Mouse (Mus musculus): ENCODE measurements at regions not wholly inside any gene's neighbourhood (a gene's known extent, or its start where the extent isn't known, plus 50 kb on each side); places are given as distances from the start of the nearest gene placed in this dataset.
A peak's percentile ranks its signal among the peaks of the same experiment; 100 is the strongest.
"Not testable (repeated sequence)": the region's sequence is repeated elsewhere in the genome, so short reads cannot be mapped to it uniquely, and the experiment has no call there.

GRCm38 (mm10) chr13:52341981-52342380 lies 189.1 kb downstream of the Diras2 start:
- DNase-seq: no peak

DNA sequence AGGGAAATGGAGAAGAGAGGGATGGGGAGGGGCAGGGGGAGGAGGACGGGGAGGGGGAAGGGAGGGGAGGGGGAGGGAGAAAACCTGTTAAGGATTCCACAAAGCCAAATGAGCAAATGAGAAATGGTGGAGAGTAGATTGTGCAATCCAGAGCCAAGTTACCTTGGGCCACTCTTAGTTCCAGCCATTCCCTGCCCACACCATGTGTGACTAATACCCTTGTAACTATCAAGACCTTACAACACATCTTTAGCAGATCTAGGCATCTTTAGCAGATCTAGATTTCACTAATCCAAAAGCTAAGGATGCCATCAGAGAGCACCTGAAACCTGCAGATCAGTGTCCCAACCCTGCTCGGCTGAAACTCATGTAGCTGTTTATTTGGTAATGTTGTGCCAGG lies 186.7 kb downstream of the Diras2 start:
- no peak for DNase-seq

DNA sequence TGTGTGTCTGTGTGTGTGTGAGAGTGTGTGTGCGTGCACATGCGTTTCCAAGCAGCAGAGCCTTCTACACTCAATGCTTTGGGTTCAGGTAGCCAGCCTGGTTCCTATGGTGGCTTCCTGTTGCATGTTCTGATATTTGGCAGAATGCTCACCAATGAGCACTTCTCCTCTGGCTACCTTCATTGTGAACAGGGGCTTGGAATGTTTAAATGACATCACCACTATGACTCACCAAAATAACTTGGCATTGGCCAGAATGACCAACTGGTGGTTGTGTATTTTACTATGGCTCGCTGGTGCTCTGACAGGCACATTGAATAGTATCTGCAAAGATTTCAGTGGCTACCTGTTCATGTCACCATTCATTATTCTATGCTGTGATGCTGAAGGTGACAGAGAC lies 186.2 kb downstream of the Diras2 start:
- no peak for DNase-seq

- no peak for DNase-seq
Observed at GRCm38 (mm10) chr13:52345375-52346026, 185.6 kb downstream of the Diras2 start.

DNA sequence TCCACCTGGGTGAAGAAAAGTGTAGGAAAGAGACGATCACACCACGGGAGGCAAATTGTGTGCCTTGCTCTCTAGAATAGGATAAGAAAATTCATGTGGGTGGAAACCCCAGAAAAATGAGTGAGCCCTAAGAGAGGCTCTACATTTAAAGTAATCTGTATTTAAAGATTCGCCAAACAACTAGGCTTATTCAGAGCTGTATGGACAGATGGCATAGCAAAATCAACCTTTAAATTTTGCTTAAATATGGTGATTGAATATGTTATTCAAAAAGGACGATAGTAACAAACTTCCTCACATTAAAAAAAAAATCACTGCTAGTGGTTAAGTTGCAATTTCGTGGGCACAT lies 185.1 kb downstream of the Diras2 start:
- no peak for DNase-seq

DNA sequence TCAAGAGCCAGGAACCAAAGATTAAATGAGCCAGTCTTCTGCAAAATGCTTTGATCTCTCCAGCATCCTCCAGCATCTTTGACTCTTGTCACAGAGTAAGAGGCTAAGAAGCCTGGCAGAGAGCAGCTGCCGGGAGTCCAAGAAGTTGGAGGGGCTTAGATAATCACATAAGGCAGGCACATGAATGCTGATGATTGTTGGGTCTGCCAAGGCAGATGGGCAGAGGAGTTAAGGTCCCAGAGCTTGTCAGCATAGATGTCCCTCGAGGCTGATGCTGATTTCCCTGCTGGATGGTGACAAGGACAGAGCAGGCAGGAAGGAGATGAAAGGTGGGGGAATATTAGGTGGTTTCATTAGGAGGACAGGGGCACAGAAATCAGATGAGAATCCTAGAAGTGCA lies 183.4 kb downstream of the Diras2 start:
- DNase-seq: no peak

GRCm38 (mm10) chr13:52349606-52350005 lies 181.5 kb downstream of the Diras2 start:
- no peak for DNase-seq

GRCm38 (mm10) chr13:52352576-52352975 lies 178.5 kb downstream of the Diras2 start:
- DNase-seq: no peak

- DNase-seq: no peak
Observed at GRCm38 (mm10) chr13:52353437-52353836, 177.6 kb downstream of the Diras2 start.

DNA sequence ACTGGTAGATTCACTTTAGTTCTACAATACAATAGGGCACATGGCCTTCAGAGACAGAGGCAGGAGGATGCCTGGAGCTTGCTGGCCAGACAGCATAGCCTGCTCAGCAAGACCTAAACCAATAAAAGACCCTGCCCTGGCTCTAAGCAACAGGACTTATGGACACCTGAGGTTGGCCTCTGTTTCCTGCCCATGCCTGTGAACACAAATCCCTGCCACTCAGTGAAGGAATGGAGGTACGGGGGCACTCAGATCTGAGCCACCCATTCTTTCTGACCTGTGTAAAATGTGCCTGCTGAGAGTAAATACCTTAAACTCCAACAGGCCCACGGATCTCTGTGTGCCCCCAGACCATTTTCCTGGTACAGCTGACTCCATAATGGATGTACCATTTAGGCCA lies 177.1 kb downstream of the Diras2 start:
- no peak for DNase-seq

- DNase-seq: not testable (repeated sequence)
Observed at GRCm38 (mm10) chr13:52355921-52356320, 175.2 kb downstream of the Diras2 start.

GRCm38 (mm10) chr13:52359332-52359731 lies 171.7 kb downstream of the Diras2 start:
- not testable (repeated sequence) for DNase-seq

- DNase-seq: no peak
Observed at GRCm38 (mm10) chr13:52361177-52361846, 169.8 kb downstream of the Diras2 start.

DNA sequence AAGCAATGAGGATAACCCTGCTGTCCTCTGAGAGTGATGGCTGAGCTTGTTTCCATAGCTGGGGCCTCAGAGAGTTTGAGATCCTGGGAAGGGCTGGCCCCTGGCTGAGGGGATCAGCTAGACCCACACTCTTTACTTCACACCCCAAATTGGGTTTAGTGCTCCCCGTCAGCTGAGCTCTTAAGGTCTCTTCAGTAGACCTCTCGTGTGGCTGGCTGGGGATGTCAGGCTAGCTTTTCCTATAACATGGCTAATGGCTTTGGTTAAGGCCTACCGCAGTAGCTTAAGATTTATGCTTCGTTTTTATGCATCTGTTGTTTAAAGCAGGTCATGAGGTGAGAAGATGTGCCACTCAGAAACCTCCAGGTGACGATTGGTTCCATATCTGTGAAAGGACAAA lies 168.8 kb downstream of the Diras2 start:
- no peak for DNase-seq

- no peak for DNase-seq
Observed at GRCm38 (mm10) chr13:52369851-52370250, 161.2 kb downstream of the Diras2 start.

DNA sequence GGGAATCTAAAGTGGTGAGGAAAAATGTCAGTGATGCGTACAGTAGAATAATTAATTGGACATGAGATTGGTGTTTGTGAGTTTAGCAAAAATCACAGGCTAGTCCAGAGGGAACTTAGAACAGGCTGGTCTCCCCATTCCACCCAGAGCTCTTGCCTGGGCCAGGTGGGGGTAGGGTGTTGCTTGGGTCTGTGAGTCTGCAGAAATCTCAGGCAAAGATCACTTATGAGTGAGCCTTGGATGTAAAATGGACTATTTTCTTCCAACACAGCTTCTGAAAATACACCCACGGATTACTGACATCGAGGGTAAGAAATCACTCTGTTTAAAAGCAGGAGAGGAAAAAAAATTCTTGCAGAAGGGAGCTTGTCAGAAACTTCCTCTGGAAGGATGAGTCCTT lies 159.1 kb downstream of the Diras2 start:
- no peak for DNase-seq

DNA sequence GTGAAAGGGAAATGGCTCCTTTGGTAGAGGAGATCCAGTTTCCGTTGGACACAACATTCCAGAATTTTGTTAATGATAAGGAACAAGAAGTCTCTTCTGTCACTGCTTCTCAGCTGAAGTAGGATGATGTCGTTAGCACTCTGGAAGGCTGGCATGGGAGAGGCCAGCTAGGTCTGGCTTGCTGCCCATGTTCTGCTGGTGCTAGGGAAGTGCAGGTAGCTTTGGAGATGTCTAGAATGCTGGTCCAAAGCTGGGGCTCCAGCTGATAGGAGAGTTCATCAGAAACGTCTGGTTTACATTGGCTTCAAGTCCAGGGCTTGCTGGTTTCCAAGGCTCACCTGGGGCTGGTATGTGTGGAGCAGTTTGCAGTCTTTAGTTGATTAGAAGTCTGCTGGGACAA lies 156.3 kb downstream of the Diras2 start:
- peak; percentile 56 for DNase-seq

DNA sequence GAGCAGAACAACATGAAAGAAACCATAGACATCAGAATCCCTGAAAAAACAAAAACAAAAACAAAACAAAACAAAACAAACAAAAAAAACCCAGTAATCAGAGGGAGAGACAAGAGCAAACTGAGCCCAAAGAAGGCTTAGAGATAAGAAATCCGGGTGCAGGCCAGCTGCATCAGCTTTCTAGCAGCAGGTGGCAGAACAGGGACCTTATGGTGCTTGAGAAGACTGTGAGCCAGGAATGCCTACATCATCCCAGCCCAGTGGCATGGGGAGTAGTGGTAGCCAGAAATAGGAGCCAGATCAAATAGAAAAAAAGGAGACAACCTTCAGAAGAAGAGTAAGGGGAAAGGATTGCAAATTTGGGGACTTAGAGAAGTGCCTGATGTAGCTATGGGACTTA lies 152.8 kb downstream of the Diras2 start:
- peak; percentile 54 for DNase-seq

- DNase-seq: peak; percentile 46
Observed at GRCm38 (mm10) chr13:52389271-52389670, 141.8 kb downstream of the Diras2 start.

- no peak for DNase-seq
Observed at GRCm38 (mm10) chr13:52395786-52396185, 135.3 kb downstream of the Diras2 start.

GRCm38 (mm10) chr13:52398344-52398743 lies 132.7 kb downstream of the Diras2 start:
- DNase-seq: no peak

- DNase-seq: no peak
Observed at GRCm38 (mm10) chr13:52399143-52399542, 131.9 kb downstream of the Diras2 start.

DNA sequence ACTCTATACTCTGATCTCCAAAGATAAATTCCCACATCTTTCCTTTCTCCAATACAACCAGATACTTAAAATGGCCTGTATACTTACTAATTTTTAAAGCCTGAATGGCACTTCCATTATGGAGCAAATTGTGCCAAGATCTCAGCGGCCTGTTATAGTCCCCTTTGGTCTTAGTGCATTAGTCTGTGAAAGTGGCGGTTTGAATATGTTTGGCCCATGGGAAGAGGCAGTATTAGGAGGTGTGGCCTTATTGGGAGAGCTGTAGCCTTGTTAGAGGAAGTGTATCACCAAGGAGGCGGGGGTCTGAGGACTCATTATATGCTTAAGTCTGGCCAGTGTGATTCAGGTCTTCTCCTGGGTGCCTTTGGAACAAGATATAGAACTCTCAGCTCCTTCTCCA lies 127.3 kb downstream of the Diras2 start:
- DNase-seq: no peak

DNA sequence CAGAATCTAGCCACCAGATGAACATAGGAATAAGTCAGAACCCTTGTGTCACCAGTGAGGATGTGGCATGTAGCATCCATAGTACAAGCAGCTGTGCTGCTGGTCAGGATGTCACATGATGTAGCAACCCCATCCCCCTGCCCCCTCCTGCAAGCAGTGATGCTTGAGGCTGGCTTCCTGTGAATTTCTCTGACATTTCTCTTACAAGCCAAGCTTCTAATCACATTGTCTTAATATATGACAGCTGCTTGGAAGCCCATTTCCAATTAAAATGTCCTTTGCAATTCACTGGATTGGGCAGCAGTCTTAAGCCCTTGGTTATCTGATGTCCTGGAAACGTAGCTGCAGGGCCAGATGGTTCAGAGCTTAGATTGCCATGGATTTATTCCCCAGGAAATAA lies 114.8 kb downstream of the Diras2 start:
- peak; percentile 22 for DNase-seq

GRCm38 (mm10) chr13:52422456-52422855 lies 108.6 kb downstream of the Diras2 start:
- DNase-seq: no peak

Data from cerebellum, adult 8-10 months (tissue).